Mouse (Mus musculus) kidney, postnatal 0 days (tissue): Measurements from ENCODE around the gene Olfr1280. TPM values are rescaled to one million over a fixed set of nuclear protein-coding genes. Genes with fewer than 3 reads are reported as not detected.

ENCODE experiments used
- ATAC-seq: fragments of 200-750 bp; cut with Nextera tagmentation; replicated peaks from 2 replicates; pipeline ENCODE4 v1.8.0; 2017; ENCODE audit warnings: low read depth, moderate number of reproducible peaks, moderate TSS enrichment, moderate library complexity; ENCODE audit not compliant: low FRiP score
- DNase-seq: peaks from one replicate; pipeline ENCODE4 v3.0.0-alpha.2; 2016; ENCODE audit warnings: low spot score
- H3K27ac ChIP-seq: fragments of 300-500 bp; sonication (generic); 2 replicates; pipeline ENCODE4 v1.5.1; 2014; ENCODE audit warnings: mild to moderate bottlenecking
- H3K27me3 ChIP-seq: fragments of 300-500 bp; sonication (generic); 2 replicates; pipeline ENCODE4 v1.6.1; 2014; ENCODE audit warnings: low read length, mixed read lengths; ENCODE audit not compliant: insufficient read depth
- H3K36me3 ChIP-seq: fragments of 300-500 bp; sonication (generic); 2 replicates; pipeline ENCODE4 v1.6.1; 2014; ENCODE audit warnings: low read length, mixed read lengths; ENCODE audit not compliant: insufficient read depth
- H3K4me1 ChIP-seq: fragments of 300-500 bp; sonication (generic); replicated peaks from 2 replicates; pipeline ENCODE4 v1.6.1; 2014; ENCODE audit warnings: antibody characterized with exemption, low read length, mixed read lengths; ENCODE audit not compliant: insufficient read depth
- H3K4me2 ChIP-seq: fragments of 300-500 bp; sonication (generic); 2 replicates; pipeline ENCODE4 v1.6.1; 2014; ENCODE audit warnings: mild to moderate bottlenecking, low read length, moderate library complexity, mixed read lengths
- H3K4me3 ChIP-seq: fragments of 300-500 bp; sonication (generic); replicated peaks from 2 replicates; pipeline ENCODE4 v1.5.1; 2014; ENCODE audit warnings: low read depth, low read length
- H3K9ac ChIP-seq: fragments of 300-500 bp; sonication (generic); 2 replicates; pipeline ENCODE4 v1.6.1; 2014; ENCODE audit warnings: low read depth, low read length
- H3K9me3 ChIP-seq: fragments of 300-500 bp; sonication (generic); replicated peaks from 2 replicates; pipeline ENCODE4 v1.6.1; 2016; ENCODE audit warnings: low read length, inconsistent platforms, mixed read lengths
- CTCF ChIP-seq: IDR thresholded peaks from 2 replicates; pipeline ENCODE4 v1.5.1; 2016; ENCODE audit warnings: antibody characterized with exemption, low read depth, mild to moderate bottlenecking, moderate library complexity
- WGBS: fragments of 180-500 bp; shearing (Covaris S2); extraction: QIAGEN DNeasy Blood & Tissue Kit; methylation state at CpG from one replicate; pipeline ENCODE4 v1.1.7; 2014; 5-methylcytosine and 5-hydroxymethylcytosine counted together
- polyA plus RNA-seq: library from polyadenylated mRNA; unstranded; fragments of >200 nt; fragmentation: Nextera tagmentation; extraction: Ambion mirVana; gene quantifications from 2 replicates; pipeline ENCODE4 v1.2.1, GENCODE M21; 2015

Gene Olfr1280
- polyA plus RNA-seq, 1 experiment from 2014 or later, result not detected

- ATAC-seq, result no peak
- H3K27me3 ChIP-seq, result no peaks in the 10 kb centered on the region
- H3K9me3 ChIP-seq, result no peaks in the 10 kb centered on the region
These were observed 22.2 kb downstream of the Olfr1280 start, which contains the start of gene Olfr1282 for GRCm38 (mm10) chr2:111335976-111336375. TSS of gene Olfr1282 (minus strand) at chr2:111336076.

GRCm38 (mm10) chr2:111366490-111366889 is 52.7 kb downstream of the Olfr1280 start, which contains the start of gene Olfr1283:
TSS of gene Olfr1283 (plus strand) at chr2:111366790.
- DNase-seq, result no peak
- 73% methylated on average over 2 of the region's 2 CpGs for WGBS
- Histone ChIP-seq H3K27me3 (no peaks in the 10 kb centered on the region), H3K4me1 (no peaks in the 10 kb centered on the region), H3K27ac (no peak within 1 kb of the TSS), H3K4me3 (no peak within 1 kb of the TSS), H3K36me3 (no peaks in the 10 kb centered on the region), H3K9me3 (no peaks in the 10 kb centered on the region), H3K4me2 (no peak within 1 kb of the TSS), H3K9ac (no peak within 1 kb of the TSS)
- ATAC-seq, result no peak
- TF ChIP-seq CTCF, result no peak

More at GRCm38 (mm10) chr2:111335976-111336375, 22.2 kb downstream of the Olfr1280 start, which contains the start of gene Olfr1282:
- 74% methylated on average over 2 of the region's 2 CpGs for WGBS
- no peak for TF ChIP-seq CTCF
- no peak within 1 kb of the TSS for H3K4me3 ChIP-seq
- H3K4me1 ChIP-seq, result no peaks in the 10 kb centered on the region
- no peak within 1 kb of the TSS for H3K4me2 ChIP-seq
- DNase-seq, result no peak
- H3K36me3 ChIP-seq, result no peaks in the 10 kb centered on the region
- H3K9ac ChIP-seq, result no peak within 1 kb of the TSS
- no peak within 1 kb of the TSS for H3K27ac ChIP-seq

GRCm38 (mm10) chr2:111375222-111375621 is 61.4 kb downstream of the Olfr1280 start, which contains the start of gene Olfr1284:
TSS of gene Olfr1284 (plus strand) at chr2:111375522.
- no peak for ATAC-seq

More at GRCm38 (mm10) chr2:111375222-111375621, 61.4 kb downstream of the Olfr1280 start, which contains the start of gene Olfr1284:
- Histone ChIP-seq H3K4me1 (no peaks in the 10 kb centered on the region), H3K9ac (no peak within 1 kb of the TSS), H3K9me3 (no peaks in the 10 kb centered on the region), H3K27me3 (no peaks in the 10 kb centered on the region), H3K36me3 (no peaks in the 10 kb centered on the region), H3K4me2 (no peak within 1 kb of the TSS), H3K4me3 (no peak within 1 kb of the TSS), H3K27ac (no peak within 1 kb of the TSS)
- DNase-seq, result no peak
- TF ChIP-seq CTCF, result no peak
- WGBS, result 92% methylated on average over 1 of the region's 1 CpGs

Other genes with a start within 250 kb of the Olfr1280 start
- not detected in 2 replicates for gene Gm13941, start 208.0 kb upstream of the Olfr1280 start, polyA plus RNA-seq
- not detected in 2 replicates for gene Gm15130, start 161.1 kb upstream of the Olfr1280 start, polyA plus RNA-seq
- not detected in 2 replicates for gene 4930430A15Rik, start 84.4 kb upstream of the Olfr1280 start, polyA plus RNA-seq
- gene Olfr1275, start 78.7 kb upstream of the Olfr1280 start, polyA plus RNA-seq, result not detected in 2 replicates
- not detected in 2 replicates for gene Olfr1276, start 59.5 kb upstream of the Olfr1280 start, polyA plus RNA-seq
- not detected in 2 replicates for gene Olfr1277, start 39.9 kb upstream of the Olfr1280 start, polyA plus RNA-seq
- gene Olfr1278, start 23.9 kb upstream of the Olfr1280 start, polyA plus RNA-seq, result not detected in 2 replicates
- gene Olfr1279, start 13.4 kb upstream of the Olfr1280 start, polyA plus RNA-seq, result not detected in 2 replicates
- not detected in 2 replicates for gene Olfr1281, start 12.5 kb downstream of the Olfr1280 start, polyA plus RNA-seq
- gene Olfr1282, start 22.1 kb downstream of the Olfr1280 start, polyA plus RNA-seq, result not detected in 2 replicates
- not detected in 2 replicates for gene Olfr1283, start 52.8 kb downstream of the Olfr1280 start, polyA plus RNA-seq
- gene Olfr1284, start 61.5 kb downstream of the Olfr1280 start, polyA plus RNA-seq, result not detected in 2 replicates
- gene Olfr1286, start 109.1 kb downstream of the Olfr1280 start, polyA plus RNA-seq, result not detected in 2 replicates
- gene Olfr1287, start 135.1 kb downstream of the Olfr1280 start, polyA plus RNA-seq, result not detected in 2 replicates
- not detected in 2 replicates for gene Olfr1288, start 160.1 kb downstream of the Olfr1280 start, polyA plus RNA-seq
- gene Olfr1289, start 166.8 kb downstream of the Olfr1280 start, polyA plus RNA-seq, result not detected in 2 replicates
- not detected in 2 replicates for gene Olfr1290, start 179.8 kb downstream of the Olfr1280 start, polyA plus RNA-seq
- gene Olfr1291-ps1, start 183.2 kb downstream of the Olfr1280 start, polyA plus RNA-seq, result not detected in 2 replicates
- not detected in 2 replicates for gene Olfr1293-ps, start 211.2 kb downstream of the Olfr1280 start, polyA plus RNA-seq
- gene Olfr1294, start 226.3 kb downstream of the Olfr1280 start, polyA plus RNA-seq, result not detected in 2 replicates